Mouse (Mus musculus) limb, embryonic 11.5 days (tissue): Measurements from ENCODE around the gene Fgf4. TPM values are rescaled to one million over a fixed set of nuclear protein-coding genes. Genes with fewer than 3 reads are reported as not detected.
"Not testable (repeated sequence)": the region's sequence is repeated elsewhere in the genome, so short reads cannot be mapped to it uniquely, and the experiment has no call there.

ENCODE experiments used
- ATAC-seq: fragments of 200-750 bp; cut with Nextera tagmentation; 2 replicates; pipeline ENCODE4 v1.8.0; 2017; ENCODE audit warnings: low read depth; ENCODE audit not compliant: insufficient number of reproducible peaks, low FRiP score, low TSS enrichment
- DNase-seq: peaks from one replicate; pipeline ENCODE4 v3.0.0-alpha.2; 2015; ENCODE audit warnings: low spot score
- H3K27ac ChIP-seq: fragments of 300-500 bp; sonication (generic); replicated peaks from 2 replicates; pipeline ENCODE4 v1.5.1; 2014; ENCODE audit warnings: low read depth, mild to moderate bottlenecking, low read length
- H3K27me3 ChIP-seq: fragments of 300-500 bp; sonication (generic); 2 replicates; pipeline ENCODE4 v1.6.1; 2014; ENCODE audit warnings: mild to moderate bottlenecking, low read length, mixed read lengths; ENCODE audit not compliant: control insufficient read depth, insufficient read depth
- H3K36me3 ChIP-seq: fragments of 300-500 bp; sonication (generic); 2 replicates; pipeline ENCODE4 v1.6.1; 2014; ENCODE audit warnings: mild to moderate bottlenecking, low read length, moderate library complexity, mixed read lengths; ENCODE audit not compliant: control insufficient read depth, insufficient read depth
- H3K4me1 ChIP-seq: fragments of 300-500 bp; sonication (generic); 2 replicates; pipeline ENCODE4 v1.6.1; 2014; ENCODE audit warnings: low read length, mixed read lengths; ENCODE audit not compliant: control insufficient read depth, insufficient read depth
- H3K4me2 ChIP-seq: fragments of 300-500 bp; sonication (generic); 2 replicates; pipeline ENCODE4 v1.6.1; 2014; ENCODE audit warnings: low read depth, mild to moderate bottlenecking, moderate library complexity; ENCODE audit not compliant: severe bottlenecking
- H3K4me3 ChIP-seq: fragments of 300-500 bp; sonication (generic); 2 replicates; pipeline ENCODE4 v1.5.1; 2014; ENCODE audit warnings: low read depth, low read length
- H3K9ac ChIP-seq: fragments of 300-500 bp; sonication (generic); 2 replicates; pipeline ENCODE4 v1.6.1; 2014; ENCODE audit warnings: mild to moderate bottlenecking, low read length
- H3K9me3 ChIP-seq: fragments of 300-500 bp; sonication (generic); 2 replicates; pipeline ENCODE4 v1.6.1; 2016; ENCODE audit warnings: low read length; ENCODE audit not compliant: control insufficient read depth
- WGBS: fragments of 180-500 bp; shearing (Covaris S2); extraction: QIAGEN DNeasy Blood & Tissue Kit; methylation state at CpG from one replicate; pipeline ENCODE4 v1.1.7; 2014; 5-methylcytosine and 5-hydroxymethylcytosine counted together
- polyA plus RNA-seq: library from polyadenylated mRNA; unstranded; fragments of >200 nt; fragmentation: Nextera tagmentation; extraction: Ambion mirVana; gene quantifications from 2 replicates; pipeline ENCODE4 v1.2.1, GENCODE M21; 2014

The Fgf4 gene
- polyA plus RNA-seq, 1 experiment from 2014 or later: 0.17 TPM

DNA sequence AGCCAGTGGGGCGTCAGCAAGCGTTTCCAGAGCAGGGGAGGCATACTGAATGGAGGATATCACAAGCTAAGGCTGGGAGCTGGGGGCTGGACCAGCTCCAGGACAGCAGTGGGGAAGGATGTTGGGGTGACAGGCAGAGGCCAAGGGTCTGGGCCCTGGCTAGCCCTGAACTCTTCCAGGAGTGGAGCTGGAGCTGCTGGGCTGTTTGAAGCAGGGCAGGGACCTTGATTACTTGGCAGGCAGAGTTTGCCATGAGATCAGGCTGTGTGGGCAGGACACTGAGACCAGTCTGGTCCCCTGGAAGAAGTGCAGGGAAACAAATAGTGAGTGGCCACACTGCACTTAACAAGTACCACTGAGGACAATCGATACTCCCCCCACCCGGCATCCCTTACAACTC lies 27.1 kb downstream of the Fgf4 start:
- no peak for ATAC-seq
- no peak overlapping the region for H3K27ac ChIP-seq
- no peak overlapping the region for H3K9ac ChIP-seq
- no peak overlapping the region for H3K4me3 ChIP-seq
- no peak for DNase-seq
- 65% methylated on average over 4 of the region's 4 CpGs for WGBS
- no peaks in the 10 kb centered on the region for H3K36me3 ChIP-seq
- no peaks in the 10 kb centered on the region for H3K27me3 ChIP-seq
- H3K4me1 ChIP-seq: no peaks in the 10 kb centered on the region
- no peak overlapping the region for H3K4me2 ChIP-seq
- H3K9me3 ChIP-seq: no peaks in the 10 kb centered on the region

DNA sequence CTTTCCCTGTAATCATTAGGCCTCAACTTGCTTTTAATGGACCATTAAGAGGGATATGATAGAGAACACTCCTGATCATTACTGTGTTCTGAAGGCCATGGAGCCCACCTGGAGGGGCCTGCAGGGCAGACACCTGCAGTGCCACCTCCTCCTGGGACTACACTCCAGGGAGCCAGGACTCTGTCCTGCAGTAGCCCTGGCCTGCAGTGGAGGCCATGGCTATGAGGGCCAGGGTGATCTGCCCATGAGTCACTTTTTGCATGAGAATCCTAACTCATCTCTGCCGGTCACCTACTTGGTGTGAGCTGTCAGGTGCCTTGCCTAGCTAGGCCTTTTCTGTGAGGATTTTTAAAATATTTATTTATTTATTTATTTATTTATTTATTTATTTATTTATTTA lies 31.2 kb downstream of the Fgf4 start:
- H3K27me3 ChIP-seq: no peaks in the 10 kb centered on the region
- WGBS: 92% methylated on average over 1 of the region's 1 CpGs
- no peak for ATAC-seq

DNA sequence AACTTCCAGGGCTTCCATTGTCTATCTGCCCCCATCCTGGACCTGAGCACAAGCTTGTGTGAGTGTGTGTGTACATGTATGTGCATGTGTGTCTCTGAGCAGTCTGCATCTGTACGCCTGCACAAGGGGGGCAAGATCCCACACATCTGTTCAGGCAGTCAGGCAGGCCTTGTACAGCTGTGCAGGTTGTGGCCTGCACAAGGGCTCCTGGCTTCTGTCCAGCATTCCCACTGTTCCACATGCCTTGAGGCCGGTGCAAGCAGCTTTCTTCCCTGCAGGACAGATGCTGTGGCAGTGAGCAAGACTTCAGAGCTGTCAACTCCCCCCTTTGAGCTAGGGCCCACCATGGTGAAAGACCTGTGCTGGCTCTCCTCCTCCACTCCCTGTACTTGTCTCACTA lies 35.9 kb downstream of the Fgf4 start:
- Histone ChIP-seq H3K4me1 (0 out of 2 replicates have a peak, but pooled peaks cover 3% of the 10 kb centered on the region), H3K27ac (no peak overlapping the region), H3K4me3 (no peak overlapping the region), H3K9ac (no peak overlapping the region), H3K4me2 (no peak overlapping the region), H3K27me3 (no peaks in the 10 kb centered on the region), H3K9me3 (no peaks in the 10 kb centered on the region), H3K36me3 (no peaks in the 10 kb centered on the region)
- DNase-seq (peak; percentile 52), ATAC-seq (no peak)
- 27% methylated on average over 2 of the region's 2 CpGs for WGBS

More for the DNA sequence above, 31.2 kb downstream of the Fgf4 start:
- H3K9me3 ChIP-seq: no peaks in the 10 kb centered on the region
- no peak overlapping the region for H3K4me3 ChIP-seq
- no peak for DNase-seq
- 0 out of 2 replicates have a peak, but pooled peaks cover 3% of the 10 kb centered on the region for H3K4me1 ChIP-seq
- H3K27ac ChIP-seq: no peak overlapping the region
- H3K4me2 ChIP-seq: no peak overlapping the region
- no peaks in the 10 kb centered on the region for H3K36me3 ChIP-seq
- no peak overlapping the region for H3K9ac ChIP-seq

DNA sequence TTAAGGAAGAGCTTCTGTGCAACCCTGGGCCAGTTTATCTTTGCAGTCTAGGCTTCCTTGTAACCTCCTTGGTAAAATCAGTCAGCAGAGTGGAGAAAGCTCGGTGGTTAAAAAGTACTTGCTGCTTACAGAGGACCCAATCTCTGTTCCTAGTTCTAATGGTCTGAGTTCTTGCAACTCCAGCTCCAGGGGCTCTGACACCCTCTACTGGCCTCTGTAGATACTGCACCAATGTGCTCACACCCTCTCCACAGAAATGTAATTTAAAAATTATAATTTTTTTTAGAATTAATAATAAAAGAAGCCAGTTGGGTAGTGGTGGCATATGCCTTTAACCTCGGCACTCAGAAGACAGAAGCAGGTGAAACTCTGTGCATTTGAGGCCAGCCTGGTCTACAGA lies 40.5 kb downstream of the Fgf4 start:
- DNase-seq (no peak), ATAC-seq (no peak)
- no peak overlapping the region for H3K4me3 ChIP-seq
- no peak overlapping the region for H3K9ac ChIP-seq
- no peaks in the 10 kb centered on the region for H3K9me3 ChIP-seq
- no peak overlapping the region for H3K27ac ChIP-seq
- peaks cover 8% of the 10 kb centered on the region; the same call in 1 of the 2 replicates for H3K4me1 ChIP-seq
- no peaks in the 10 kb centered on the region for H3K36me3 ChIP-seq
- H3K27me3 ChIP-seq: no peaks in the 10 kb centered on the region
- WGBS: 84% methylated on average over 2 of the region's 2 CpGs
- no peak overlapping the region for H3K4me2 ChIP-seq

DNA sequence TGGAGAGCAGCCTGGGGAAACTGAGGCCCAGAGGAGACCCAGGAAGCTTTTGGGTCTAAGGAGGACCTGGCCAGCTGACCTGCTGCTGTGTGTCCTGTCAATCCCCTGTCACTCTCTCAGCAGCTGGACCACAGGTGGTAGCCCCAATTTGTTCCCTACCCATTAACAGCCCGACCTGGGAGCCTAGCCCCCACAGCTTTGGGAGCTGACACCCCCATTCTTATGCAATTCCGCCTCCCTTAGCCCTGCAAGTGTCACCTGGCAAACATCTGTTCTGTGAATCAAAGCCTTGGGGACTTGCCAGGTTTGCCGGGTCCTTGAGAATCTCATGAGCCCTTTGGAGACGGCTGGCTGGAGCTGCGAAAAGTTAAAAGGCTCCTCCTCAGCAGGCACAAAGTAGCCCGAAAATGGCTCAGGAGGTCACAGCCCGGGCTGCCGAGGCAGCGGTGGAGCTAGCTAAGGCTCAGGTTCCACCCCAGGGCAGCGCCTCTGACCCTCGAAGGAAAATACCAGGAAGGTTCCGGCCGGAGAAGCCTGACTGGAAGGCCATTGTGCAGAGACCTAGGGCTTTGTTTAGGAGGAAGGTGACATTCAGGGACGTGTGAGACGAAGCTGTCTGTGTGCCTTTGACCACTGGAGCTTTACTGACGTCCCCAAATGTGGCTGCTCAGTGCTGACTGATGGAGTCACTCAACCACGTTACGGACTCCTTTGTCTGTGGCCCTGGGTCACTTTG lies 41.6 kb downstream of the Fgf4 start:
- H3K36me3 ChIP-seq: no peaks in the 10 kb centered on the region; the same call in 1 of the 2 replicates
- H3K9ac ChIP-seq: no peak overlapping the region
- H3K4me2 ChIP-seq: 0 out of 2 replicates have a peak overlapping the region, but pooled peaks have one; percentile 3
- H3K27me3 ChIP-seq: no peaks in the 10 kb centered on the region
- ATAC-seq (no peak), DNase-seq (peak; percentile 39)
- H3K4me1 ChIP-seq: peaks cover 4% of the 10 kb centered on the region; the same call in 1 of the 2 replicates
- no peaks in the 10 kb centered on the region for H3K9me3 ChIP-seq
- H3K4me3 ChIP-seq: no peak overlapping the region
- no peak overlapping the region for H3K27ac ChIP-seq
- 6% methylated on average over 18 of the region's 18 CpGs for WGBS

DNA sequence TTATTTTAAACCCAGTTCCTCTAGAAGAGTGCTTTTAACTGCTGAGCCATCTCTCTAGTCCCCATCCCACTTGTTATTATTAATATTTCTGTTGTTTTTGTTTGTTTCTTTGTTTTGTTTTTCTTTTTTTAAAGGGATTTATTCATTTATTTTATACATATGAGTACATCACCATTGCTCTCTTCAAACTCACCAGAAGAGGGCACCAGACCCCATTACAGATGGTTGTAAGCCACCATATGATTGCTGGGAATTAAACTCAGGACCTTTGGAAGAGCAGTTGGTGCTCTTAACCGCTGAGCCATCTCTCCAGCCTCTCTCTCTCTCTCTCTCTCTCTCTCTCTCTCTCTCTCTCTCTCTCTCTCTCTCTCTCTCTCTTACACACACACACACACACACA lies 43.5 kb downstream of the Fgf4 start:
- peaks cover 12% of the 10 kb centered on the region for H3K27me3 ChIP-seq
- not testable (repeated sequence) for DNase-seq, ATAC-seq

DNA sequence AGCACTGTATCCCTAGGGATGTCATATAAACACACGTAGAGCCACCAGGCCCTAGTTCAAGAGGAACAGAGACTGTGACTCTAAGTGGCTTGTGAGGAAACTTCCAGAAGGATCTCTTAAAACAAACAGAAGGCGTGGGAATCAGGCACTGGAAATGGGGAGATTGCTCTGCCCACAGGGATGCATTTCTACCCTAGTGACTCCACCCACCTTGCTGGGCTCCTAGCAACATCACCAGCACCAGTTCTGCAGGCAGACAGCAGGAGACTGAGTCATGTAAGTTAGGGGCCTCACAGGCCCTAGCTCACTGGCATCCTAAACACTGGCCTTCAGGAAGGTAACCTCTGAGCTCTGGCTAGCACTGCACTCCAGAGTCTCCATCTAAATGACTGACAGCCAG lies 44.7 kb downstream of the Fgf4 start:
- no peak overlapping the region for H3K27ac ChIP-seq
- no peaks in the 10 kb centered on the region for H3K9me3 ChIP-seq
- no peaks in the 10 kb centered on the region; the same call in 1 of the 2 replicates for H3K36me3 ChIP-seq
- no peak overlapping the region for H3K4me2 ChIP-seq
- peaks cover 24% of the 10 kb centered on the region for H3K27me3 ChIP-seq
- no peak for DNase-seq
- H3K9ac ChIP-seq: no peak overlapping the region
- 73% methylated on average over 2 of the region's 2 CpGs for WGBS
- H3K4me1 ChIP-seq: peaks cover 9% of the 10 kb centered on the region
- no peak for ATAC-seq
- no peak overlapping the region for H3K4me3 ChIP-seq

More for the DNA sequence above, 43.5 kb downstream of the Fgf4 start:
- not testable (repeated sequence) for H3K4me2 ChIP-seq, H3K4me1 ChIP-seq, H3K9me3 ChIP-seq, H3K4me3 ChIP-seq, H3K27ac ChIP-seq, H3K36me3 ChIP-seq, H3K9ac ChIP-seq
- WGBS: 82% methylated on average over 1 of the region's 1 CpGs

DNA sequence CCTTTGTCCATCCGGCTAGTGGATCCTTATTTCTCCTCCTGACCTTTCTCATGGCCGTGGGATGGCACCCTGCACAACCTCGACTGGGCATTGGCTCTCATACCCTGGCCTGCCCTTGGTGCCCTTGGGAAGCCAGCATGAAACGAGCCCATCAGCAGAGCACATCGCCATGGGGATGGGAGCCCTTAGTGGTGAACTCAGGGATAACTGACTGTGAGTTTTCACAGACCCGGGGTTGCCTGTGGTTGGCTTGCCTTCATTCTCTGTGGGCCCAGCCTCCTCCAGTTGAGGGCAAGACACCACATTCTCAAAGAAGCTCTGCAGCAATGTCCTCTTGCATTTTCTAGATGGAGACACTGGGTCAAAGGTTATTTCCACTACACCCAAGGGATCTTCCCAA lies 45.2 kb downstream of the Fgf4 start:
- H3K9me3 ChIP-seq: no peaks in the 10 kb centered on the region
- 48% methylated on average over 6 of the region's 6 CpGs for WGBS
- no peak overlapping the region for H3K27ac ChIP-seq
- H3K4me1 ChIP-seq: peaks cover 9% of the 10 kb centered on the region
- ATAC-seq: no peak
- H3K9ac ChIP-seq: no peak overlapping the region
- peaks cover 29% of the 10 kb centered on the region for H3K27me3 ChIP-seq
- H3K4me3 ChIP-seq: no peak overlapping the region
- no peak overlapping the region for H3K4me2 ChIP-seq
- H3K36me3 ChIP-seq: no peaks in the 10 kb centered on the region; the same call in 1 of the 2 replicates
- no peak for DNase-seq
